Mouse (Mus musculus) skeletal muscle tissue, postnatal 0 days (tissue): ENCODE data around the gene Rxrg. TPM values are rescaled to one million over a fixed set of nuclear protein-coding genes. Genes with fewer than 3 reads are reported as not detected.

Source experiments
- polyA plus RNA-seq: library from polyadenylated mRNA; unstranded; fragments of >200 nt; fragmentation: Nextera tagmentation; extraction: Ambion mirVana; gene quantifications from 2 replicates; pipeline ENCODE4 v1.2.1, GENCODE M21; 2015

Gene Rxrg
- 54.2 and 62.1 TPM in 2 replicates for polyA plus RNA-seq

GRCm38 (mm10) chr1:167598255-167599081 is at the start of gene Rxrg:
Rxrg (plus strand) TSS chr1:167598384.

DNA sequence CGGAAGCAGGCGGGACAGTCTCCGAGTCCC is 90.9 kb downstream of the Rxrg start, which contains the start of gene Lmx1a:
Gene Lmx1a (plus strand): TSS at position 6 of the 30 bp plus-strand sequence.

Other genes starting within 250 kb of the Rxrg start
- 19.1 and 24.8 TPM in 2 replicates for gene Aldh9a1, start 248.4 kb upstream of the Rxrg start, polyA plus RNA-seq
- gene Mgst3, start 204.5 kb upstream of the Rxrg start, polyA plus RNA-seq: 81.0 and 95.5 TPM in 2 replicates
- 0.11 and 0.33 TPM in 2 replicates for gene Lrrc52, start 131.6 kb upstream of the Rxrg start, polyA plus RNA-seq
- gene Lmx1a, start 90.9 kb downstream of the Rxrg start, polyA plus RNA-seq: 0.30 and 0.37 TPM in 2 replicates